Mouse (Mus musculus): Measurements from ENCODE around the gene Itgb1bp2. TPM values are rescaled to one million over a fixed set of nuclear protein-coding genes. Genes with fewer than 3 reads are reported as not detected.

Itgb1bp2 gene
- 5.8 and 6.5 TPM in 2 replicates for polyA plus RNA-seq (2015; fragmentation: Nextera tagmentation; extraction: Ambion mirVana)

DNA sequence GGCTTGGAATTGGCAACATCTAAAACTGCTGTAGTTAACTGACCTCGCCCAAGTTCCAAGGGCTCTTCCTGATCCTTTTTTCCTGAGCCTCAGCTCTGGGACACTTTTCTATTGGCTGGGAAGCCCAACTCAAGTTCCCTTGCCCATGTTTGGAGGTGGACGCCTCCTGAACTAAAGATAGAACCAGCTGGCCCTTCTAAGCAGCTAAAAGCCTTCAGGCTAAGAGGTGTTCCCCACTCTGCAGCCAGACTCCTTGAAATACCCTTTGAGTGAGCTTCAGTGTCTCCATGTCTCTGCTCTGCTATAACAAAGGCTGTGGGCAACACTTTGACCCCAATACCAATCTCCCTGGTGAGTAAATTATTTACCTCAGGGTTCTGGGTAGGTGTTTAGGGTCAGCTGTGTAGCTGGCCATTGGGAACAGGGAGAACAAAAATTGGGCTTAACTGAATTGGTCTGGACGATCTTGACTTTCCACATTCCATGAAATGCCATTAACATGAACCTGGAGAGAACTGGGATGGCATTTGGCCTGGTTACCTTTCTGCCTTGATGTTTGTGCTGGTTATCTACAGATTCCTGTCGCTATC, at the start of gene Itgb1bp2:
Itgb1bp2 (plus strand) TSS at position 203 of the 590 bp plus-strand sequence.

DNA sequence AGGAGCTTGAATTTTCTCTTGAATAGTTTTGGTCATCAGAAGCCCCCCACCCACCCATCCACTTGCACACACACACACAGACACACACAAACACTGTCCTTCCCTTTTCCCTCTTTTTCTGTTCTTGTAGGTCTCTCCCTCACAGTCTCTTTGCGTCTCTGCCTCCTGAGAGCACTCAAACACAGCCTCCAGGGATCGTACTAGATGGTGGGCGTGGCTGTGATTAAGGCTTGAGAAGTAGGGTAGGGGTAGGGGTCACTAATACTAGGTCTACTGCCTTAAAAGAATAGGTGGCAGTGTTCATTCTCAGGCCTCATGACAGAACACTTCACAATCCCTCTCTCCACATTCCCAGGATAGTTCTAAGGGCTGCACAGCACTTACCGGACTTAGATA, 28.2 kb upstream of the Itgb1bp2 start, which contains the start of gene Zmym3:
Zmym3 (minus strand) TSS at position 150 of the 396 bp plus-strand sequence.

DNA sequence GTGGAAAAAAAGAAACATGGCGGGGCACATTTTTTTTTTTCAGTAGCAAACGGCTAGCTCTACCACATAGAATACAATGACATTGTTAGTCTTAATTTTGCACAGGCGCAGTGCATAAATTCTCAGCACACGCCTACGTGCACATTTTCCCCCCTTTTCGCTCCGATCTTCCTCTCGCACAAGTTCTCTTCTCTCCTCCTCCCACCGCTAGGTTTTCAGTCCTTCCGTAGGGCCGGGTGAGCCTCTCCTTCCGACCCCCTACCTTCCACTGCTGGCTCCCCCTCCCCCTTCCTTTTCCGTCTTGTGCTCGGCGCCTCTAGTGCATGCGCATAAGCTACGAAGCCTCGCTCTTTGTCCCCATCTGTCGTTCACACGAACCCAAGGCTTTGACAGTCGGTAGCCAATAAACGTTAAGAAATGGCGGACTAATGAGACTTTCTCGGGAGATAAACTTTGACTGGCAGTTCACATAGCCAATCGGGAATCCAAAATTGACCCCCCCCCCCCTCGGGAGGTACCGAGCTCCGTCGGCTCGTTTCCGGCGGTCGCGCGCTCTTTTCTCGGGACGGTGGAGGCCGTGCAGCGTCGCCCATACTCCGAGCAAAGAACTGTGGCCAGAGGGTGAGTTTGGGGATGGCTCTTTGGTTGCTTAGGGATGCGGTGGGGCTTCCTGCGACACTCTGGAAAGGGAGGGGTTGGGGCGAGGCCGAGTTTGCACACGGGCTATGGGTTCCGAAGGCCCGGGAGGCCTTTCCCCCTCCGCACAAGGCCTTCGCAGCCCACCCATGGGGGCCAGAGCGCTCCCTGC, 19.5 kb upstream of the Itgb1bp2 start, which contains the start of gene Nono:
Nono (plus strand) TSS at position 177 of the 808 bp plus-strand sequence.

Other genes starting within 250 kb of the Itgb1bp2 start
- 59.2 and 62.9 TPM in 2 replicates for gene Snx12, start 226.5 kb upstream of the Itgb1bp2 start, polyA plus RNA-seq (2015; fragmentation: Nextera tagmentation; extraction: Ambion mirVana)
- gene Foxo4, start 194.6 kb upstream of the Itgb1bp2 start, polyA plus RNA-seq (2015; fragmentation: Nextera tagmentation; extraction: Ambion mirVana), result 1.6 and 1.8 TPM in 2 replicates
- gene Gm614, start 185.1 kb upstream of the Itgb1bp2 start, polyA plus RNA-seq (2015; fragmentation: Nextera tagmentation; extraction: Ambion mirVana), result not detected in 2 replicates
- gene Il2rg, start 180.8 kb upstream of the Itgb1bp2 start, polyA plus RNA-seq (2015; fragmentation: Nextera tagmentation; extraction: Ambion mirVana), result 3.9 and 11.7 TPM in 2 replicates
- not detected in 2 replicates for gene Gm20489, start 180.1 kb upstream of the Itgb1bp2 start, polyA plus RNA-seq (2015; fragmentation: Nextera tagmentation; extraction: Ambion mirVana)
- 12.9 and 15.4 TPM in 2 replicates for gene Med12, start 175.1 kb upstream of the Itgb1bp2 start, polyA plus RNA-seq (2015; fragmentation: Nextera tagmentation; extraction: Ambion mirVana)
- gene Nlgn3, start 149.9 kb upstream of the Itgb1bp2 start, polyA plus RNA-seq (2015; fragmentation: Nextera tagmentation; extraction: Ambion mirVana), result 1.2 and 1.5 TPM in 2 replicates
- gene Gjb1, start 72.7 kb upstream of the Itgb1bp2 start, polyA plus RNA-seq (2015; fragmentation: Nextera tagmentation; extraction: Ambion mirVana), result 0.34 and 0.89 TPM in 2 replicates
- gene Zmym3, start 28.2 kb upstream of the Itgb1bp2 start, polyA plus RNA-seq (2015; fragmentation: Nextera tagmentation; extraction: Ambion mirVana), result 16.3 and 16.5 TPM in 2 replicates
- 137 and 153 TPM in 2 replicates for gene Nono, start 19.8 kb upstream of the Itgb1bp2 start, polyA plus RNA-seq (2015; fragmentation: Nextera tagmentation; extraction: Ambion mirVana)
- 4.4 and 5.9 TPM in 2 replicates for gene Taf1, start 83.6 kb downstream of the Itgb1bp2 start, polyA plus RNA-seq (2015; fragmentation: Nextera tagmentation; extraction: Ambion mirVana)
- 44.0 and 52.2 TPM in 2 replicates for gene Ogt, start 191.0 kb downstream of the Itgb1bp2 start, polyA plus RNA-seq (2015; fragmentation: Nextera tagmentation; extraction: Ambion mirVana)

Data from urinary bladder, postnatal 0 days (tissue).